Mouse (Mus musculus) CH12F3 (cell line): ENCODE results near the gene Kif3a.

Source experiments
- in situ Hi-C: fragments of 300-500 bp; cut with MboI; formaldehyde crosslinking; loops from 2 replicates; pipeline ENCODE4 v1.14.3; 2020; ENCODE audit warnings: low sequenced_read_pairs

The Kif3a gene

GRCm38 (mm10) chr11:53615575-53615974 is 48.4 kb downstream of the Kif3a start:
- in situ Hi-C loops = no loop called here

- in situ Hi-C loops = no loop called here
Measured at GRCm38 (mm10) chr11:53616748-53617558, 49.8 kb downstream of the Kif3a start.

GRCm38 (mm10) chr11:53617562-53618109 is 50.5 kb downstream of the Kif3a start:
- in situ Hi-C loops = no loop called here

- in situ Hi-C loops = no loop called here
Measured at GRCm38 (mm10) chr11:53618619-53619198, 51.5 kb downstream of the Kif3a start, which contains the start of gene Il4. Gene Il4 (minus strand): TSS chr11:53618669.

GRCm38 (mm10) chr11:53619428-53619827 is 52.2 kb downstream of the Kif3a start:
- in situ Hi-C loops = no loop called here

- in situ Hi-C loops = no loop called here
Measured at GRCm38 (mm10) chr11:53620094-53620493, 52.9 kb downstream of the Kif3a start.

- in situ Hi-C loops = no loop called here
Measured at GRCm38 (mm10) chr11:53621582-53622439, 54.6 kb downstream of the Kif3a start.

GRCm38 (mm10) chr11:53622440-53622806 is 55.2 kb downstream of the Kif3a start:
- in situ Hi-C loops = no loop called here

- in situ Hi-C loops = no loop called here
Measured at GRCm38 (mm10) chr11:53623573-53623972, 56.4 kb downstream of the Kif3a start.

- in situ Hi-C loops = no loop called here
Measured at GRCm38 (mm10) chr11:53624124-53624523, 56.9 kb downstream of the Kif3a start.

GRCm38 (mm10) chr11:53626802-53627373 is 59.7 kb downstream of the Kif3a start:
- in situ Hi-C loops = no loop called here

- in situ Hi-C loops = no loop called here
Measured at GRCm38 (mm10) chr11:53627859-53628258, 60.7 kb downstream of the Kif3a start.

GRCm38 (mm10) chr11:53632122-53632733 is 65.0 kb downstream of the Kif3a start:
- in situ Hi-C loops = no loop called here

- in situ Hi-C loops = no loop called here
Measured at GRCm38 (mm10) chr11:53633644-53634043, 66.5 kb downstream of the Kif3a start.

GRCm38 (mm10) chr11:53634556-53634955 is 67.4 kb downstream of the Kif3a start, which contains the start of gene Il13:
Gene Il13 (minus strand): TSS chr11:53634702.
- in situ Hi-C loops = no loop called here

- in situ Hi-C loops = no loop called here
Measured at GRCm38 (mm10) chr11:53635590-53636182, 68.5 kb downstream of the Kif3a start.

- in situ Hi-C loops = no loop called here
Measured at GRCm38 (mm10) chr11:53636183-53636646, 69.0 kb downstream of the Kif3a start.

- in situ Hi-C loops = no loop called here
Measured at GRCm38 (mm10) chr11:53637046-53637802, 70.0 kb downstream of the Kif3a start.

GRCm38 (mm10) chr11:53637803-53638260 is 70.7 kb downstream of the Kif3a start:
- in situ Hi-C loops = no loop called here
